Mouse (Mus musculus) CD8-positive naive resting alpha-beta T cell, adult 2 months (primary cell): Measurements from ENCODE around the gene A930033H14Rik.

ENCODE experiments used
- DNase-seq, 2 experiments: peaks; one replicate each; pipeline ENCODE4 v3.0.0; 2022; ENCODE audit warnings: low read depth in 2 of 2, low spot score in 2 of 2

A930033H14Rik gene

GRCm38 (mm10) chr10:69212542-69213440 lies at the start of gene A930033H14Rik:
TSS of gene A930033H14Rik (minus strand) at chr10:69213098.
- DNase-seq, result peak in 1 of 2 experiments; percentile 15

GRCm38 (mm10) chr10:69259929-69260328 lies 47.0 kb upstream of the A930033H14Rik start:
- DNase-seq, result no peak

GRCm38 (mm10) chr10:69259161-69259560 lies 46.3 kb upstream of the A930033H14Rik start:
- DNase-seq, result no peak

GRCm38 (mm10) chr10:69258588-69258987 lies 45.7 kb upstream of the A930033H14Rik start:
- no peak for DNase-seq

GRCm38 (mm10) chr10:69257592-69258133 lies 44.8 kb upstream of the A930033H14Rik start:
- no peak for DNase-seq

- no peak for DNase-seq
These were observed 42.7 kb upstream of the A930033H14Rik start for GRCm38 (mm10) chr10:69255594-69255993.

- no peak for DNase-seq
These were observed 41.5 kb upstream of the A930033H14Rik start for GRCm38 (mm10) chr10:69254390-69254847.

- DNase-seq, result no peak
These were observed 40.8 kb upstream of the A930033H14Rik start for GRCm38 (mm10) chr10:69253686-69254080.

- DNase-seq, result no peak
These were observed 40.3 kb upstream of the A930033H14Rik start for GRCm38 (mm10) chr10:69253075-69253685.

- DNase-seq, result no peak
These were observed 39.5 kb upstream of the A930033H14Rik start for GRCm38 (mm10) chr10:69252112-69253074.

GRCm38 (mm10) chr10:69251254-69251653 lies 38.4 kb upstream of the A930033H14Rik start:
- DNase-seq, result no peak

GRCm38 (mm10) chr10:69248261-69249160 lies 35.6 kb upstream of the A930033H14Rik start:
- DNase-seq, result no peak

- no peak for DNase-seq
These were observed 34.6 kb upstream of the A930033H14Rik start for GRCm38 (mm10) chr10:69247311-69248033.

GRCm38 (mm10) chr10:69246762-69247161 lies 33.9 kb upstream of the A930033H14Rik start:
- no peak for DNase-seq

GRCm38 (mm10) chr10:69245906-69246668 lies 33.2 kb upstream of the A930033H14Rik start:
- DNase-seq, result no peak

GRCm38 (mm10) chr10:69245151-69245550 lies 32.3 kb upstream of the A930033H14Rik start:
- DNase-seq, result no peak

- DNase-seq, result no peak
These were observed 27.6 kb upstream of the A930033H14Rik start for GRCm38 (mm10) chr10:69240530-69240929.

GRCm38 (mm10) chr10:69238311-69238710 lies 25.4 kb upstream of the A930033H14Rik start:
- no peak for DNase-seq
